Mouse (Mus musculus) kidney, postnatal 14 days (tissue): Measurements from ENCODE around the gene Sema3g.

Experiments
- DNase-seq: peaks from one replicate; pipeline ENCODE4 v3.0.0; 2022; ENCODE audit warnings: mixed read lengths

Gene Sema3g

GRCm38 (mm10) chr14:31233070-31233995, 15.7 kb downstream of the Sema3g start:
- DNase-seq, result peak; percentile 59

GRCm38 (mm10) chr14:31233996-31234591, 16.4 kb downstream of the Sema3g start:
- DNase-seq, result peak; percentile 85

GRCm38 (mm10) chr14:31237101-31237882, 19.6 kb downstream of the Sema3g start:
- DNase-seq, result no peak

GRCm38 (mm10) chr14:31240528-31240927, 22.9 kb downstream of the Sema3g start:
- no peak for DNase-seq

GRCm38 (mm10) chr14:31244777-31245176, 27.1 kb downstream of the Sema3g start:
- no peak for DNase-seq

GRCm38 (mm10) chr14:31245946-31246345, 28.3 kb downstream of the Sema3g start:
- DNase-seq, result no peak

GRCm38 (mm10) chr14:31248396-31248795, 30.7 kb downstream of the Sema3g start:
- no peak for DNase-seq

GRCm38 (mm10) chr14:31250222-31251083, 32.8 kb downstream of the Sema3g start:
- DNase-seq, result no peak

- DNase-seq, result peak; percentile 97
These were observed 33.5 kb downstream of the Sema3g start, which contains the start of the genes Phf7 and Bap1 for GRCm38 (mm10) chr14:31251084-31251604. Phf7 (minus strand) TSS chr14:31251317. Bap1 (plus strand) TSS chr14:31251450.

GRCm38 (mm10) chr14:31251626-31252025, 34.0 kb downstream of the Sema3g start:
- no peak for DNase-seq

- no peak for DNase-seq
These were observed 34.4 kb downstream of the Sema3g start for GRCm38 (mm10) chr14:31252091-31252490.

GRCm38 (mm10) chr14:31258476-31259050, 40.9 kb downstream of the Sema3g start:
- DNase-seq, result peak; percentile 64

GRCm38 (mm10) chr14:31260374-31260773, 42.7 kb downstream of the Sema3g start:
- DNase-seq, result no peak

- DNase-seq, result no peak
These were observed 43.3 kb downstream of the Sema3g start for GRCm38 (mm10) chr14:31260932-31261331.

- DNase-seq, result no peak
These were observed 50.0 kb downstream of the Sema3g start for GRCm38 (mm10) chr14:31267649-31268048.

- no peak for DNase-seq
These were observed 50.8 kb downstream of the Sema3g start for GRCm38 (mm10) chr14:31268301-31269001.

- peak; percentile 65 for DNase-seq
These were observed 51.9 kb downstream of the Sema3g start for GRCm38 (mm10) chr14:31269456-31270100.

- no peak for DNase-seq
These were observed 53.5 kb downstream of the Sema3g start for GRCm38 (mm10) chr14:31271121-31271520.

- peak; percentile 81 for DNase-seq
These were observed 54.5 kb downstream of the Sema3g start for GRCm38 (mm10) chr14:31272164-31272563.
